Mouse (Mus musculus) brain, embryonic 14.5 days (tissue): ENCODE results near the gene Casp3.

Experiments
- CTCF ChIP-seq: fragments of 200-500 bp; IDR thresholded peaks from 2 replicates; pipeline ENCODE4 v1.5.1; 2012; ENCODE audit warnings: inconsistent platforms, mild to moderate bottlenecking, moderate library complexity, borderline replicate concordance; ENCODE audit not compliant: insufficient read depth, insufficient read length; ENCODE audit errors: extremely low read depth
- POLR2A ChIP-seq: fragments of 200-500 bp; IDR thresholded peaks from 2 replicates; pipeline ENCODE4 v1.6.1; 2012; ENCODE audit warnings: mild to moderate bottlenecking, inconsistent platforms, borderline replicate concordance; ENCODE audit not compliant: poor library complexity, insufficient read depth, insufficient read length, severe bottlenecking; ENCODE audit errors: extremely low read depth

DNA sequence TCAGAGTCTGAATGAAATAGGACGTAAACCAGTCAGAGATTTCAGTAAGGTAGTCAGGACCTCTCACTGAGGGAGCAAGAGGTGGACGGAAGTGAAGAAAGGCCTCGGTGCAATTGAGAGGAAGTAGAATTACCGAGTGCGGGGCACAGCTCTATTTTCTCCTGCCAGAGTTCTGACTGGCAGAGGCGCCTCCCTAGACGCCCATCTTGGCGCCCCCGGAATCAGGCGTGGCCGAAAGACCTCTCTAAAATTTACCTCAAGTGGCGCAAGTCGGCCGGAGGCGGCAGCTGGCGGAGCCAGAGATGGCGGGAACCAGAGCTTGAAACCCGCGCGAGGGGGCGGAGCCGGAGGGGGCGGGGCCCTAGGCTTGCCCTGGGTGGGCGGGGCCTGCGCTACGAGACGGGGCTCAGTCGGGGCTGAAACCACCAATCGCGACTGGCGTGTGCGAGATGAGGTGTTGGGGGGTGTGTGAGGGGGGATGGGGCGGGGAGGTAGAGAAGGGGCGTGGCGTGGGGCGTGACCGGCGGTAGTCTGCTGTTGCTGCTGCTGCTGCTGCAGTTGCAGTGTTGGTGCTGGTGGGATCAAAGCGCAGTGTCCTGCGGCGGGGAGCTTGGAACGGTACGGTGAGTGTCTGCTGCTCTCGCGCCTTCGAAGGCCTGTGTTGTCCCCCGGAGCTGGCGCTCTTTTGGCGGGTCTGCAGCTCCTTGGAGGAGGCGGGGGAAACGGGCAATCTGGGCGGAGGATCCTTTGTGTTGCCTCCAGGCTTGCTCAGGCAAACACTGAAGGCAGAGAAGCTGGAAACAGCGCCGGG lies at the start of gene Casp3, which contains the start of gene Primpol:
- TF ChIP-seq CTCF (no peak), POLR2A (peak; percentile 74; the same call in 1 of the 2 replicates)
